Mouse (Mus musculus): ENCODE measurements around the gene Rbm48. TPM values are rescaled to one million over a fixed set of nuclear protein-coding genes. Genes with fewer than 3 reads are reported as not detected.

The Rbm48 gene
- polyA plus RNA-seq, 1 experiment from 2014 or later = 11.1 TPM

DNA sequence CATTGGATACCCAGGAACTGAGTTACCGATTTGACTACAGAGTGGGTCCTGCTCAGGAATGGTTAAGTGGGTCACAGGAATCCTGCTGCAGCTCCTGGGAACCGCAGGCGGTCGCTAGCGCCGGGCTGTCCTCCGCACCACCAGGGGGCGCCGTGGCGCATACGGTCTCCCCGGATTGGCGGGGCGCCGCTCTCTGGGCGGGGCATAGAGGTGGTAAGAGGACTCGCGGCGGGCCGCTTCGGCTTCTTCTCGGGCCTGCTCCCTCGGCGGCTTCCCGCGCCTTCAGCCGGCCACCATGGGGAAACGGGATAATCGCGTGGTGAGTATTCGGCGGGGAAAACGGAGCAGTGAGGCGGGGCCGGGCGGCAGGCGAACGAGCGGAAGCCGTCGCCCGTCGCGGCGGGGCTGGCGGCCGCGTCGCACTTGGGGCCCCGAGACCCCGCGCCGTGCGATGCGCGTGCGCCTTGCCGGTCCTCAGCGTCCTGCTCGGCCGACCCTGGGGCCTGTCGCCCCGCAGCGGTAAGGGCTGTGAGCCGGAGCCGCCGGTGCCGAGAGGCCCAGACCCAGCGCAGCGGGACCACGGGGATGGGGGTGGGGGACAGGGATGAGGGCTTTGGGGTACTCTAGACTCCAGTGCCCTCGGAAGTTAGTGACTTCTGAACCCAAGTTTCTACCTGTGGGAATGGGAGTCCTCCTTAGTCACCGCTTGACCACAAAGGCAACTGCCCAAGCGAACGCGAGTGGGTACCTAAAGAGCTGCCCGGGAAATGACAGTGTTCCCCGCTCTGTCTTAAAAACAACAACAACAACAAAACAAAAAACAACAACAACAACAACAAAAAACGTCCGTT lies 52.5 kb downstream of the Rbm48 start, which contains the start of gene Fam133b:
Fam133b (plus strand) TSS at position 205 of the 851 bp plus-strand sequence.
- H3K9me3 ChIP-seq = peaks cover 6% of the 10 kb centered on the region; the same call in 1 of the 2 replicates
- peak within 1 kb of the TSS; percentile 98 for H3K27ac ChIP-seq
- H3K4me1 ChIP-seq (replicated peaks) = peaks cover 15% of the 10 kb centered on the region
- H3K36me3 ChIP-seq = peaks cover 24% of the 10 kb centered on the region
- peak within 1 kb of the TSS; percentile 86 for H3K4me3 ChIP-seq
- no peaks in the 10 kb centered on the region for H3K27me3 ChIP-seq (ENCODE audit: insufficient read depth, poor library complexity, severe bottlenecking)
- under 1% methylated on average over 80 of the region's 80 CpGs for WGBS
- DNase-seq (ENCODE audit: low spot score) = peak; percentile 96

DNA sequence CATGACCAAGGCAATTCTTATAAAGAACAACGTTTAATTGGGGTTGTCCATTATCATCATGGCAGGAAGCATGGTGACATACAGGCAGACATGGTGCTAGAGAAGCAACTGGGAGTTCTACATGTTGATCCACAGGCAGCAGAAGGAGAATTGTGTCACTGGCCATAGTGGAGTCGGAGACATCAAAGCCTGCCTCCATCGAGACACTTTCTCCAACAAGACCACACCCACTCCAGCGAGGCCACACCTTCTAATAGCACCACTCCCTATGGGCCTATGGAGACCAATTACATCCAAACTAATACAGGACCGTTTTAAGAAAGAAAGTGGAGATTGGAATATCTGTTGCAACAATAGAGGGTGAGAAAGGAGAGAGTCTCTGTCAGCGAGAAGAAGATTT lies 54.5 kb downstream of the Rbm48 start:
- peaks cover 12% of the 10 kb centered on the region for H3K36me3 ChIP-seq
- peaks cover 15% of the 10 kb centered on the region for H3K4me1 ChIP-seq (replicated peaks)
- H3K27ac ChIP-seq = no peak overlapping the region
- H3K4me3 ChIP-seq = no peak overlapping the region
- peaks cover 6% of the 10 kb centered on the region; the same call in 1 of the 2 replicates for H3K9me3 ChIP-seq
- no peak for DNase-seq (ENCODE audit: low spot score)
- H3K27me3 ChIP-seq (ENCODE audit: insufficient read depth, poor library complexity, severe bottlenecking) = no peaks in the 10 kb centered on the region
- 83% methylated on average over 6 of the region's 6 CpGs for WGBS

DNA sequence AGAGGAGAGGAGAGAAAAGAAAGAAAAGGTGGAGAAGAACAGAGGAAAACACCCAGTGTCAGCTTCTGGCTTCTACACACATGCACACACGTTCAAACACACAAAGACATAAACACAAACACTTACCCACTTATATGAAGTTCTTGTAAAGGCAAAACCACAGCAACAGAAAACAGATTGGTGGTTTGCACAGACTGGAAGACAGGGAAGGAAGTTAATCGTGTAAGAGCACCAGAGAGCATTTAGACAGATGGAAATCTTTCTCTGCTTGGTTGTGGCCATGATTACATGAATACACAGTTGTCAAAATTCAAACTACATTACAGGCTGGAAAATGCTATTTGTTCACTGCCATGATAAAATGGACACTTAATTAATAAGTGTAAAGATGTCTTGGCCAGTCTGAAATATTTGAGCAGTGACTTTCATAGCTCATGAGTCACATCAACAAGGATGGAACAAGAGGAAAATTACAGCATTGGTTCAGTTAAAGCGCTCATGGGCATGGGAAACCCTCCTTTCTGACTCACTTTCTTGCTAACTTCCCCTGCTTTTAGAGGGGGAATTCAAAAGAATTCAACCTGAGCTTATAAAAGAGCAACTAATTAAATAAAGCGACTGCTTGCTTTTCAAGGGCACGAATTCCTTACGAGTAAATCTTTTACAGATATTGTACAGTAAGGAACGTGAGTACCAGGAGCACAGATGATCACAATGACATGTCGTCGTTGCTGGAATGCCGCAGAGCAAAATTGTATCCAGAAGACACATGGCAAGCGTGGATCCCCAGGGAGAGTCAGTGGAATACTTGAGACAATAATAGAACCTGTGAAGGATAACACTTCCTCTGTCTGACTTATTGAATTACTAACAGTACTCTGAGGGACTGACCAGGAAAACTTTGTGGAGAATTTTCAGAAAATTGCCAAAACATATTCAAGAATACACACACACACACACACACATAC lies 57.6 kb downstream of the Rbm48 start:
- Histone ChIP-seq H3K27me3 (ENCODE audit: insufficient read depth, poor library complexity, severe bottlenecking) (no peaks in the 10 kb centered on the region), H3K9me3 (peaks cover 3% of the 10 kb centered on the region; the same call in 1 of the 2 replicates), H3K4me3 (no peak overlapping the region), H3K36me3 (no peaks in the 10 kb centered on the region), H3K27ac (no peak overlapping the region), H3K4me1 (replicated peaks) (no peaks in the 10 kb centered on the region)
- DNase-seq (ENCODE audit: low spot score) = no peak
- 72% methylated on average over 11 of the region's 11 CpGs for WGBS

DNA sequence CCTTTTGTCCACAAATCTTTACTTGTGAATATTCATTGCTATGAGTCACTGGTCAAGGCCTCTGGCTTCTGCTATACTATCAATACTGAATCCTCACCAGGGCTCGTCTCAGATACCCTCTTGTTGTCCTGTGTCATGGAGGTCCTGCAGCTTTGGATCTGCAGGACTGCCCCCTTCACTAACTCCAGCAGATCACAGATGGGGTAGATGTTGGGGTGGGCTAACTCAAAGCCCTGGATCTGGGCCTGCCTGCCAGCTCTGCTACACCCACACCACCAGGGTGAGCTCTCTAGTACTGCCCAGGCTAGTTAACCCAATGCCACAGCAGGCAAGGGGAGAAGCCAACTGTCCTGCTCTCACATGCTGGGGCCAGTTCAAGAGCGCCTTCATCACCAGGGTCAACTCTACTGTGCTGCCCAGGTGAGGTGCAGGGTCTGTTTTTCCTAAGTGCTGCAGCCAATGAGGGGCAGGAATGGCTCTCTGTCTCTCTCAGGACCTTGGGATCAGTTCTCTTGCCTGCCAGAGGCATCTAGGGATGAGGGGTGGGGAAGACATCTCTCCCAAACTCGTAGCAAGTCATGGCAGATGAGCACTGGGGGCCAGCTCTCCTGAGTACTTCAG lies 59.7 kb downstream of the Rbm48 start:
- Histone ChIP-seq H3K4me1 (replicated peaks) (no peaks in the 10 kb centered on the region), H3K27ac (no peak overlapping the region), H3K4me3 (no peak overlapping the region), H3K27me3 (ENCODE audit: insufficient read depth, poor library complexity, severe bottlenecking) (no peaks in the 10 kb centered on the region), H3K9me3 (no peaks in the 10 kb centered on the region), H3K36me3 (no peaks in the 10 kb centered on the region)
- no peak for DNase-seq (ENCODE audit: low spot score)
- 76% methylated on average over 3 of the region's 3 CpGs for WGBS

Other genes with a start within 250 kb of the Rbm48 start
- gene Fam133b, start 52.8 kb downstream of the Rbm48 start, polyA plus RNA-seq (2016; fragmentation: Nextera tagmentation; extraction: Ambion mirVana) = 24.5 and 35.5 TPM in 2 replicates
- gene 1700109H08Rik, start 25.0 kb downstream of the Rbm48 start, polyA plus RNA-seq (2016; fragmentation: Nextera tagmentation; extraction: Ambion mirVana) = 2.7 and 4.0 TPM in 2 replicates
- 16.9 and 17.2 TPM in 2 replicates for gene Pex1, start 519 bp downstream of the Rbm48 start, polyA plus RNA-seq (2016; fragmentation: Nextera tagmentation; extraction: Ambion mirVana)
- not detected in 2 replicates for gene Tmbim7, start 54.6 kb upstream of the Rbm48 start, polyA plus RNA-seq (2016; fragmentation: Nextera tagmentation; extraction: Ambion mirVana)
- 76.4 and 78.7 TPM in 2 replicates for gene Gatad1, start 60.6 kb upstream of the Rbm48 start, polyA plus RNA-seq (2016; fragmentation: Nextera tagmentation; extraction: Ambion mirVana)
- 9.3 and 13.1 TPM in 2 replicates for gene Ankib1, start 206.3 kb upstream of the Rbm48 start, polyA plus RNA-seq (2016; fragmentation: Nextera tagmentation; extraction: Ambion mirVana)
- 58.4 and 62.4 TPM in 2 replicates for gene Krit1, start 206.6 kb upstream of the Rbm48 start, polyA plus RNA-seq (2016; fragmentation: Nextera tagmentation; extraction: Ambion mirVana)
- gene Lrrd1, start 248.6 kb upstream of the Rbm48 start, polyA plus RNA-seq (2016; fragmentation: Nextera tagmentation; extraction: Ambion mirVana) = 0.08 TPM in 1 of 2 replicates, not detected in the other